Mouse (Mus musculus) heart, adult 18-20 months (tissue): Measurements from ENCODE around the gene Pik3cd. TPM values are rescaled to one million over a fixed set of nuclear protein-coding genes. Genes with fewer than 3 reads are reported as not detected.

Experiments used
- DNase-seq, 2 experiments: peaks; one replicate each; pipeline ENCODE4 v3.0.0; 2021 to 2022; ENCODE audit warnings: mixed read lengths in 1 of 2
- microRNA-seq, 2 experiments: library from miRNA; unstranded; fragments of <30 nt; microRNA quantifications; one replicate each; pipeline ENCODE4 v1.2.0; 2022
- total RNA-seq, 2 experiments: library from RNA; stranded (reverse); gene quantifications; 2 replicates each; pipeline ENCODE4 v1.2.3; 2021

Gene Pik3cd
- total RNA-seq, 2 experiments from 2014 or later = 3.5 to 5.6 TPM

- DNase-seq = no peak
These were observed 92.9 kb downstream of the Pik3cd start for GRCm38 (mm10) chr4:149609256-149610025.

GRCm38 (mm10) chr4:149608309-149608638 is 94.1 kb downstream of the Pik3cd start:
- no peak for DNase-seq

GRCm38 (mm10) chr4:149607591-149608308 is 94.6 kb downstream of the Pik3cd start:
- DNase-seq = peak in 1 of 2 experiments; percentile 41

- no peak for DNase-seq
These were observed 95.5 kb downstream of the Pik3cd start for GRCm38 (mm10) chr4:149606766-149607358.

- DNase-seq = peak in 1 of 2 experiments; percentile 32
These were observed 96.3 kb downstream of the Pik3cd start for GRCm38 (mm10) chr4:149606056-149606455.

GRCm38 (mm10) chr4:149604518-149604917 is 97.9 kb downstream of the Pik3cd start:
- no peak for DNase-seq

- no peak for DNase-seq
These were observed 98.5 kb downstream of the Pik3cd start for GRCm38 (mm10) chr4:149603860-149604259.

- no peak for DNase-seq
These were observed 100.1 kb downstream of the Pik3cd start for GRCm38 (mm10) chr4:149602236-149602635.

GRCm38 (mm10) chr4:149601484-149601883 is 100.9 kb downstream of the Pik3cd start:
- DNase-seq = no peak

- DNase-seq = no peak
These were observed 102.2 kb downstream of the Pik3cd start for GRCm38 (mm10) chr4:149600130-149600529.

- no peak for DNase-seq
These were observed 102.8 kb downstream of the Pik3cd start for GRCm38 (mm10) chr4:149599549-149599948.

Small RNA genes within 50 kb of the gene (microRNA-seq; reads per million reads assigned to microRNA genes)
- 0 to 0.54 reads per million in 2 experiments for gene Mir7023

Other genes with a start within 250 kb of the Pik3cd start
- 10 to 100 TPM; 63.9 to 85.7 TPM for gene Rbp7, start 247.6 kb downstream of the Pik3cd start, total RNA-seq
- gene Tmem274, start 225.2 kb downstream of the Pik3cd start, total RNA-seq = not detected
- 10 to 100 TPM; 35.4 to 36.0 TPM for gene Nmnat1, start 217.4 kb downstream of the Pik3cd start, total RNA-seq
- gene Lzic, start 217.3 kb downstream of the Pik3cd start, total RNA-seq = 10 to 100 TPM; 62.5 to 77.5 TPM
- 10 to 100 TPM; 24.2 to 25.1 TPM for gene Ctnnbip1, start 184.3 kb downstream of the Pik3cd start, total RNA-seq
- 10 to 100 TPM; 96.1 to 96.2 TPM for gene Clstn1, start 116.1 kb downstream of the Pik3cd start, total RNA-seq
- 10 to 100 TPM; 85.2 to 90.5 TPM for gene Tmem201, start 35.5 kb upstream of the Pik3cd start, total RNA-seq
- 10 to 100 TPM; 22.7 to 25.7 TPM for gene Slc25a33, start 71.7 kb upstream of the Pik3cd start, total RNA-seq